Mouse (Mus musculus): ENCODE data around the gene Mmp25. TPM values are rescaled to one million over a fixed set of nuclear protein-coding genes. Genes with fewer than 3 reads are reported as not detected.
A peak's percentile ranks its signal among the peaks of the same experiment; 100 is the strongest.

The Mmp25 gene
- polyA plus RNA-seq, 1 experiment from 2014 or later, result 1.1 TPM

- Histone ChIP-seq H3K4me1 (ENCODE audit: insufficient read depth, low read length) (peaks cover 55% of the 10 kb centered on the region), H3K4me3 (ENCODE audit: low read length) (peak within 1 kb of the TSS; percentile 65)
Measured at GRCm38 (mm10) chr17:23677236-23677679, 32.2 kb upstream of the Mmp25 start, which contains the start of gene Tnfrsf12a. Gene Tnfrsf12a, minus strand, starts transcription at chr17:23677468.

GRCm38 (mm10) chr17:23676473-23677031, 31.5 kb upstream of the Mmp25 start:
- Histone ChIP-seq H3K9me3 (ENCODE audit: low read length) (no peaks in the 10 kb centered on the region), H3K4me1 (ENCODE audit: insufficient read depth, low read length) (peaks cover 48% of the 10 kb centered on the region), H3K27ac (ENCODE audit: low read length) (peak overlapping the region; percentile 85), H3K36me3 (ENCODE audit: insufficient read depth, low read length) (no peaks in the 10 kb centered on the region), H3K4me3 (ENCODE audit: low read length) (peak overlapping the region; percentile 65), H3K9ac (replicated peaks; ENCODE audit: low read length) (peak overlapping the region; percentile 74), H3K4me2 (replicated peaks; ENCODE audit: low read depth, low read length) (peak overlapping the region; percentile 91), H3K27me3 (ENCODE audit: insufficient read depth, low read length) (peaks cover 22% of the 10 kb centered on the region)
- ATAC-seq (ENCODE audit: low FRiP score, low TSS enrichment), result no peak
- WGBS, result under 1% methylated on average over 31 of the region's 37 CpGs

More at GRCm38 (mm10) chr17:23677236-23677679, 32.2 kb upstream of the Mmp25 start, which contains the start of gene Tnfrsf12a:
- Histone ChIP-seq H3K9me3 (ENCODE audit: low read length) (no peaks in the 10 kb centered on the region), H3K27ac (ENCODE audit: low read length) (peak within 1 kb of the TSS; percentile 85), H3K9ac (replicated peaks; ENCODE audit: low read length) (peak within 1 kb of the TSS; percentile 74), H3K27me3 (ENCODE audit: insufficient read depth, low read length) (peaks cover 27% of the 10 kb centered on the region), H3K4me2 (replicated peaks; ENCODE audit: low read depth, low read length) (peak within 1 kb of the TSS; percentile 91), H3K36me3 (ENCODE audit: insufficient read depth, low read length) (no peaks in the 10 kb centered on the region)
- WGBS, result under 1% methylated on average over 34 of the region's 34 CpGs
- peak; percentile 24 for ATAC-seq (ENCODE audit: low FRiP score, low TSS enrichment)

GRCm38 (mm10) chr17:23675564-23676281, 30.6 kb upstream of the Mmp25 start:
- Histone ChIP-seq H3K4me3 (ENCODE audit: low read length) (peak overlapping the region; percentile 65), H3K27ac (ENCODE audit: low read length) (peak overlapping the region; percentile 46; the same call in 1 of the 2 replicates), H3K9ac (replicated peaks; ENCODE audit: low read length) (peak overlapping the region; percentile 74), H3K4me1 (ENCODE audit: insufficient read depth, low read length) (peaks cover 42% of the 10 kb centered on the region), H3K4me2 (replicated peaks; ENCODE audit: low read depth, low read length) (peak overlapping the region; percentile 91), H3K27me3 (ENCODE audit: insufficient read depth, low read length) (peaks cover 22% of the 10 kb centered on the region), H3K9me3 (ENCODE audit: low read length) (no peaks in the 10 kb centered on the region), H3K36me3 (ENCODE audit: insufficient read depth, low read length) (no peaks in the 10 kb centered on the region)
- WGBS, result 11% methylated on average over 15 of the region's 15 CpGs
- ATAC-seq (ENCODE audit: low FRiP score, low TSS enrichment), result no peak

- no peaks in the 10 kb centered on the region; the same call in 1 of the 2 replicates for H3K36me3 ChIP-seq (ENCODE audit: insufficient read depth, low read length)
- ATAC-seq (ENCODE audit: low FRiP score, low TSS enrichment), result no peak
- H3K4me3 ChIP-seq (ENCODE audit: low read length), result no peak overlapping the region; the same call in none of the 2 replicates
- peak overlapping the region; percentile 91 for H3K4me2 ChIP-seq (replicated peaks; ENCODE audit: low read depth, low read length)
- H3K27ac ChIP-seq (ENCODE audit: low read length), result peak overlapping the region; percentile 89
- peak overlapping the region; percentile 82; the same call in 1 of the 2 replicates for H3K9ac ChIP-seq (replicated peaks; ENCODE audit: low read length)
- 30% methylated on average over 5 of the region's 5 CpGs for WGBS
- H3K27me3 ChIP-seq (ENCODE audit: insufficient read depth, low read length), result peaks cover 17% of the 10 kb centered on the region
- H3K9me3 ChIP-seq (ENCODE audit: low read length), result no peaks in the 10 kb centered on the region
- peaks cover 38% of the 10 kb centered on the region for H3K4me1 ChIP-seq (ENCODE audit: insufficient read depth, low read length)
Measured at GRCm38 (mm10) chr17:23675127-23675526, 30.1 kb upstream of the Mmp25 start.

GRCm38 (mm10) chr17:23674271-23674952, 29.3 kb upstream of the Mmp25 start:
- peaks cover 4% of the 10 kb centered on the region for H3K36me3 ChIP-seq (ENCODE audit: insufficient read depth, low read length)
- peak overlapping the region; percentile 63 for H3K4me3 ChIP-seq (ENCODE audit: low read length)
- no peaks in the 10 kb centered on the region for H3K9me3 ChIP-seq (ENCODE audit: low read length)
- peak overlapping the region; percentile 91 for H3K4me2 ChIP-seq (replicated peaks; ENCODE audit: low read depth, low read length)
- H3K4me1 ChIP-seq (ENCODE audit: insufficient read depth, low read length), result peaks cover 38% of the 10 kb centered on the region
- ATAC-seq (ENCODE audit: low FRiP score, low TSS enrichment), result no peak; the same call in 1 of the 2 replicates
- peak overlapping the region; percentile 89 for H3K27ac ChIP-seq (ENCODE audit: low read length)
- H3K27me3 ChIP-seq (ENCODE audit: insufficient read depth, low read length), result peaks cover 11% of the 10 kb centered on the region
- peak overlapping the region; percentile 82 for H3K9ac ChIP-seq (replicated peaks; ENCODE audit: low read length)
- 30% methylated on average over 9 of the region's 9 CpGs for WGBS

GRCm38 (mm10) chr17:23673424-23674073, 28.5 kb upstream of the Mmp25 start, which contains the start of the genes Hcfc1r1 and Thoc6:
Gene Hcfc1r1, plus strand, starts transcription at chr17:23673596.
Gene Thoc6, minus strand, starts transcription at chr17:23673882.
- Histone ChIP-seq H3K4me1 (ENCODE audit: insufficient read depth, low read length) (peaks cover 38% of the 10 kb centered on the region), H3K36me3 (ENCODE audit: insufficient read depth, low read length) (peaks cover 10% of the 10 kb centered on the region), H3K27ac (ENCODE audit: low read length) (peak within 1 kb of the TSS; percentile 89), H3K4me3 (ENCODE audit: low read length) (peak within 1 kb of the TSS; percentile 63), H3K27me3 (ENCODE audit: insufficient read depth, low read length) (peaks cover 2% of the 10 kb centered on the region), H3K9me3 (ENCODE audit: low read length) (no peaks in the 10 kb centered on the region), H3K9ac (replicated peaks; ENCODE audit: low read length) (peak within 1 kb of the TSS; percentile 82), H3K4me2 (replicated peaks; ENCODE audit: low read depth, low read length) (peak within 1 kb of the TSS; percentile 91)
- under 1% methylated on average over 45 of the region's 45 CpGs for WGBS
- ATAC-seq (ENCODE audit: low FRiP score, low TSS enrichment), result peak; percentile 93

GRCm38 (mm10) chr17:23672761-23673160, 27.7 kb upstream of the Mmp25 start:
- Histone ChIP-seq H3K4me2 (replicated peaks; ENCODE audit: low read depth, low read length) (peak overlapping the region; percentile 91), H3K27me3 (ENCODE audit: insufficient read depth, low read length) (peaks cover 2% of the 10 kb centered on the region; the same call in 1 of the 2 replicates), H3K27ac (ENCODE audit: low read length) (no peak overlapping the region), H3K36me3 (ENCODE audit: insufficient read depth, low read length) (peaks cover 10% of the 10 kb centered on the region), H3K9me3 (ENCODE audit: low read length) (no peaks in the 10 kb centered on the region), H3K4me3 (ENCODE audit: low read length) (peak overlapping the region; percentile 63), H3K9ac (replicated peaks; ENCODE audit: low read length) (0 out of 2 replicates have a peak overlapping the region, but pooled peaks have one; percentile 2), H3K4me1 (ENCODE audit: insufficient read depth, low read length) (peaks cover 38% of the 10 kb centered on the region)
- no peak for ATAC-seq (ENCODE audit: low FRiP score, low TSS enrichment)
- 60% methylated on average over 3 of the region's 3 CpGs for WGBS

GRCm38 (mm10) chr17:23671519-23671918, 26.4 kb upstream of the Mmp25 start:
- Histone ChIP-seq H3K4me3 (ENCODE audit: low read length) (no peak overlapping the region), H3K4me1 (ENCODE audit: insufficient read depth, low read length) (peaks cover 33% of the 10 kb centered on the region), H3K4me2 (replicated peaks; ENCODE audit: low read depth, low read length) (no peak overlapping the region), H3K36me3 (ENCODE audit: insufficient read depth, low read length) (peaks cover 20% of the 10 kb centered on the region), H3K9me3 (ENCODE audit: low read length) (no peaks in the 10 kb centered on the region), H3K27ac (ENCODE audit: low read length) (no peak overlapping the region), H3K9ac (replicated peaks; ENCODE audit: low read length) (no peak overlapping the region), H3K27me3 (ENCODE audit: insufficient read depth, low read length) (peaks cover 2% of the 10 kb centered on the region; the same call in 1 of the 2 replicates)
- 89% methylated on average over 3 of the region's 3 CpGs for WGBS
- ATAC-seq (ENCODE audit: low FRiP score, low TSS enrichment), result no peak

- no peak overlapping the region for H3K9ac ChIP-seq (replicated peaks; ENCODE audit: low read length)
- WGBS, result 94% methylated on average over 7 of the region's 7 CpGs
Measured at GRCm38 (mm10) chr17:23670516-23671074, 25.5 kb upstream of the Mmp25 start.

More at GRCm38 (mm10) chr17:23670516-23671074, 25.5 kb upstream of the Mmp25 start:
- peaks cover 24% of the 10 kb centered on the region for H3K36me3 ChIP-seq (ENCODE audit: insufficient read depth, low read length)
- H3K4me3 ChIP-seq (ENCODE audit: low read length), result no peak overlapping the region
- H3K4me2 ChIP-seq (replicated peaks; ENCODE audit: low read depth, low read length), result no peak overlapping the region
- H3K27ac ChIP-seq (ENCODE audit: low read length), result no peak overlapping the region
- H3K9me3 ChIP-seq (ENCODE audit: low read length), result no peaks in the 10 kb centered on the region
- ATAC-seq (ENCODE audit: low FRiP score, low TSS enrichment), result no peak
- H3K27me3 ChIP-seq (ENCODE audit: insufficient read depth, low read length), result no peaks in the 10 kb centered on the region
- peaks cover 24% of the 10 kb centered on the region for H3K4me1 ChIP-seq (ENCODE audit: insufficient read depth, low read length)
